Mouse (Mus musculus) embryonic facial prominence, embryonic 14.5 days (tissue): ENCODE data around the gene Nsg2. TPM values are rescaled to one million over a fixed set of nuclear protein-coding genes. Genes with fewer than 3 reads are reported as not detected.

ENCODE experiments used
- ATAC-seq: fragments of 200-750 bp; cut with Nextera tagmentation; 2 replicates; pipeline ENCODE4 v1.8.0; 2017; ENCODE audit warnings: low read depth, moderate number of reproducible peaks, moderate TSS enrichment
- DNase-seq: peaks from one replicate; pipeline ENCODE4 v3.0.0-alpha.2; 2015; ENCODE audit warnings: low spot score
- H3K27ac ChIP-seq: fragments of 300-500 bp; sonication (generic); replicated peaks from 2 replicates; pipeline ENCODE4 v1.5.1; 2014; ENCODE audit warnings: low read depth, mild to moderate bottlenecking, low read length, moderate library complexity
- H3K27me3 ChIP-seq: fragments of 300-500 bp; sonication (generic); replicated peaks from 2 replicates; pipeline ENCODE4 v1.6.1; 2014; ENCODE audit warnings: low read length; ENCODE audit not compliant: control insufficient read depth, insufficient read depth
- H3K36me3 ChIP-seq: fragments of 300-500 bp; sonication (generic); 2 replicates; pipeline ENCODE4 v1.6.1; 2014; ENCODE audit warnings: low read length, mixed read lengths; ENCODE audit not compliant: control insufficient read depth, insufficient read depth
- H3K4me1 ChIP-seq: fragments of 300-500 bp; sonication (generic); 2 replicates; pipeline ENCODE4 v1.6.1; 2014; ENCODE audit warnings: antibody characterized with exemption, low read length; ENCODE audit not compliant: control insufficient read depth, insufficient read depth
- H3K4me2 ChIP-seq: fragments of 300-500 bp; sonication (generic); 2 replicates; pipeline ENCODE4 v1.6.1; 2014; ENCODE audit warnings: low read depth, mild to moderate bottlenecking, low read length, moderate library complexity, mixed read lengths
- H3K4me3 ChIP-seq: fragments of 300-500 bp; sonication (generic); 2 replicates; pipeline ENCODE4 v1.5.1; 2014; ENCODE audit warnings: low read depth, mild to moderate bottlenecking, low read length
- H3K9ac ChIP-seq: fragments of 300-500 bp; sonication (generic); 2 replicates; pipeline ENCODE4 v1.6.1; 2014; ENCODE audit warnings: low read depth, mild to moderate bottlenecking, low read length, moderate library complexity, mixed read lengths
- H3K9me3 ChIP-seq: fragments of 300-500 bp; sonication (generic); 2 replicates; pipeline ENCODE4 v1.6.1; 2016; ENCODE audit warnings: low read length; ENCODE audit not compliant: control insufficient read depth
- WGBS: fragments of 180-500 bp; shearing (Covaris S2); extraction: QIAGEN DNeasy Blood & Tissue Kit; methylation state at CpG from one replicate; pipeline ENCODE4 v1.1.7; 2014; 5-methylcytosine and 5-hydroxymethylcytosine counted together
- polyA plus RNA-seq: library from polyadenylated mRNA; unstranded; fragments of >200 nt; fragmentation: Nextera tagmentation; extraction: Ambion mirVana; gene quantifications from 2 replicates; pipeline ENCODE4 v1.2.1, GENCODE M21; 2014

Gene Nsg2
- polyA plus RNA-seq, 1 experiment from 2014 or later: 4.2 TPM

GRCm38 (mm10) chr11:32020031-32020965, 20.0 kb downstream of the Nsg2 start:
- Histone ChIP-seq H3K27me3 (no peaks in the 10 kb centered on the region), H3K36me3 (no peaks in the 10 kb centered on the region), H3K9ac (no peak overlapping the region), H3K4me3 (no peak overlapping the region), H3K4me1 (peaks cover 3% of the 10 kb centered on the region; the same call in 1 of the 2 replicates), H3K27ac (no peak overlapping the region), H3K9me3 (no peaks in the 10 kb centered on the region), H3K4me2 (no peak overlapping the region)
- ATAC-seq (peak; percentile 49), DNase-seq (peak; percentile 33)
- 43% methylated on average over 8 of the region's 8 CpGs for WGBS

- 49% methylated on average over 5 of the region's 5 CpGs for WGBS
- 0 out of 2 replicates have a peak, but pooled peaks cover 5% of the 10 kb centered on the region for H3K4me1 ChIP-seq
- H3K4me3 ChIP-seq: no peak overlapping the region
- no peaks in the 10 kb centered on the region for H3K9me3 ChIP-seq
- H3K36me3 ChIP-seq: no peaks in the 10 kb centered on the region
- no peak for ATAC-seq
- H3K9ac ChIP-seq: no peak overlapping the region
- DNase-seq: peak; percentile 17
- no peak overlapping the region for H3K4me2 ChIP-seq
- H3K27me3 ChIP-seq: no peaks in the 10 kb centered on the region
- H3K27ac ChIP-seq: no peak overlapping the region
These were observed 26.4 kb downstream of the Nsg2 start for GRCm38 (mm10) chr11:32026634-32027033.

- Histone ChIP-seq H3K9me3 (no peaks in the 10 kb centered on the region), H3K27ac (no peak overlapping the region), H3K27me3 (no peaks in the 10 kb centered on the region), H3K4me2 (no peak overlapping the region), H3K36me3 (no peaks in the 10 kb centered on the region), H3K4me3 (no peak overlapping the region), H3K9ac (no peak overlapping the region), H3K4me1 (0 out of 2 replicates have a peak, but pooled peaks cover 5% of the 10 kb centered on the region)
- DNase-seq: peak; percentile 64
- WGBS: 58% methylated on average over 7 of the region's 7 CpGs
- peak; percentile 79; the same call in 1 of the 2 replicates for ATAC-seq
These were observed 27.4 kb downstream of the Nsg2 start for GRCm38 (mm10) chr11:32027474-32028342.

- no peak for ATAC-seq
- DNase-seq: no peak
- 0 out of 2 replicates have a peak, but pooled peaks cover 5% of the 10 kb centered on the region for H3K4me1 ChIP-seq
- no peaks in the 10 kb centered on the region for H3K27me3 ChIP-seq
- no peak overlapping the region for H3K4me2 ChIP-seq
- no peak overlapping the region for H3K27ac ChIP-seq
- H3K36me3 ChIP-seq: no peaks in the 10 kb centered on the region
- H3K9me3 ChIP-seq: no peaks in the 10 kb centered on the region
- H3K9ac ChIP-seq: no peak overlapping the region
- no peak overlapping the region for H3K4me3 ChIP-seq
- 70% methylated on average over 3 of the region's 3 CpGs for WGBS
These were observed 28.3 kb downstream of the Nsg2 start for GRCm38 (mm10) chr11:32028605-32029004.

- no peaks in the 10 kb centered on the region for H3K9me3 ChIP-seq
- DNase-seq (no peak), ATAC-seq (no peak)
- H3K36me3 ChIP-seq: no peaks in the 10 kb centered on the region
- no peak overlapping the region for H3K4me3 ChIP-seq
- no peak overlapping the region for H3K4me2 ChIP-seq
- H3K27me3 ChIP-seq: no peaks in the 10 kb centered on the region
- H3K9ac ChIP-seq: no peak overlapping the region
- 0 out of 2 replicates have a peak, but pooled peaks cover 5% of the 10 kb centered on the region for H3K4me1 ChIP-seq
- 78% methylated on average over 5 of the region's 5 CpGs for WGBS
- H3K27ac ChIP-seq: no peak overlapping the region
These were observed 29.1 kb downstream of the Nsg2 start for GRCm38 (mm10) chr11:32029356-32029755.

GRCm38 (mm10) chr11:32031396-32031795, 31.1 kb downstream of the Nsg2 start:
- H3K4me3 ChIP-seq: no peak overlapping the region
- H3K4me1 ChIP-seq: 0 out of 2 replicates have a peak, but pooled peaks cover 4% of the 10 kb centered on the region
- H3K9me3 ChIP-seq: no peaks in the 10 kb centered on the region
- H3K27me3 ChIP-seq: no peaks in the 10 kb centered on the region
- DNase-seq (no peak), ATAC-seq (no peak)
- no peak overlapping the region for H3K4me2 ChIP-seq
- WGBS: 81% methylated on average over 4 of the region's 4 CpGs
- H3K27ac ChIP-seq: no peak overlapping the region
- no peaks in the 10 kb centered on the region for H3K36me3 ChIP-seq
- no peak overlapping the region for H3K9ac ChIP-seq

GRCm38 (mm10) chr11:32032053-32032452, 31.8 kb downstream of the Nsg2 start:
- no peak overlapping the region for H3K4me2 ChIP-seq
- H3K9ac ChIP-seq: no peak overlapping the region
- H3K4me3 ChIP-seq: no peak overlapping the region
- DNase-seq (no peak), ATAC-seq (no peak)
- 80% methylated on average over 9 of the region's 9 CpGs for WGBS
- no peak overlapping the region for H3K27ac ChIP-seq
- no peaks in the 10 kb centered on the region for H3K36me3 ChIP-seq
- H3K4me1 ChIP-seq: no peaks in the 10 kb centered on the region
- H3K27me3 ChIP-seq: no peaks in the 10 kb centered on the region
- no peaks in the 10 kb centered on the region for H3K9me3 ChIP-seq

- no peak overlapping the region for H3K4me3 ChIP-seq
- no peak overlapping the region for H3K9ac ChIP-seq
- WGBS: 62% methylated on average over 5 of the region's 5 CpGs
- H3K9me3 ChIP-seq: no peaks in the 10 kb centered on the region
- ATAC-seq (no peak), DNase-seq (no peak)
- no peaks in the 10 kb centered on the region for H3K27me3 ChIP-seq
- H3K27ac ChIP-seq: no peak overlapping the region
- no peak overlapping the region for H3K4me2 ChIP-seq
- no peaks in the 10 kb centered on the region for H3K4me1 ChIP-seq
- H3K36me3 ChIP-seq: no peaks in the 10 kb centered on the region
These were observed 35.6 kb downstream of the Nsg2 start for GRCm38 (mm10) chr11:32035831-32036230.
